Mouse (Mus musculus): Measurements from ENCODE around the gene Cks1b. TPM values are rescaled to one million over a fixed set of nuclear protein-coding genes. Genes with fewer than 3 reads are reported as not detected.
A peak's percentile ranks its signal among the peaks of the same experiment; 100 is the strongest.

Cks1b gene
- polyA plus RNA-seq, 1 experiment: not detected

DNA sequence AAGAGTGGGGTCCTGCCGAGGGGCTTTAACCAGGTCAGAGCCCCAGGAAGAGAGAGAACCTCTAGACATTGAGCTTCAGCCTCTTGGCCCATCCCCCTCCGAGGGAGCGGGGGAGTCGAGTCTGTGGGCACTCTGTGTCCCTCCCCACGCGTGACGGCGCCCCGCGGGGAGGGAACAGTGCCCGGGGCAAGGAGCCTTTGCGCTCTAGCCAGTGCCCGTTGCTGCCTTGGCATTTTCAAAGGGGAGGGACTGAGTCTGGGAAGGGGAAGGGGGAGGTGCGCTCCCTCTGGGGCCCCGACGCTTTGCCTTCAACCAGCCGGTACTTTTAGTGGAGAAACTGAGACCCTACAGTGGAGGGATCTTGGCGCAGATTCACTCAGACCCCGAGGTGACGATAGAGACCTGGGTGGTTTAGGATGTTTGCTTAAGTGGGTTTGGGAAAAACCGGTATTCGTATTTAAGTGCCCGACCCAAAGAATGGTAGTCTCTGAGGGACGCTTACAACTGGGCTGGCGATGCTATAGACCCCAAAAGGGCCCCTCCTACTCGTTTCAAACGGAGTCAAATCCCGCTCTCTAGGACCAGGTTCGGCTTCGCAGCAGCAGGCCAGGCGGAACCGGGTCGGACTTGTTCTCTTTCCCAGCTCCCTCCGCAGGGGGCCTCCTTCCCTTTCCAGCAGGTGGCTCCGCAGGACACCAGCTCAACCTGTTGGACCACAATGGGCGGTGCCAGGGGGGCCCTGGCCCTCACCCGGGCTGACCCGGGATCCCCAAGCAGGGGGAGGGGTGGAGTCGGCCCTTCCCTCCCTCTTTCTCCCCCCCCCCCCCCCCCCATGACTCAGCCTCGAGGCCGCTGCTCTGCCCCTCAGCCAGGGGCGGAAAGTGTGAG, 23.9 kb downstream of the Cks1b start, which contains the start of gene Zbtb7b:
Gene Zbtb7b, minus strand, starts transcription at position 771 of the 888 bp plus-strand sequence.
- WGBS: under 1% methylated on average over 42 of the region's 42 CpGs
- Histone ChIP-seq H3K4me3 (ENCODE audit: insufficient read depth, low read depth, low read length) (peak within 1 kb of the TSS; percentile 54), H3K27ac (ENCODE audit: insufficient read depth, low read depth, low read length) (peak within 1 kb of the TSS; percentile 83), H3K4me1 (ENCODE audit: control insufficient read depth, insufficient read depth, low read length) (peaks cover 45% of the 10 kb centered on the region)
- no peak for TF ChIP-seq CTCF (IDR thresholded peaks at IDR 0.05; ENCODE audit: insufficient read depth, low read depth, low read length)
- no peak; the same call in 1 of the 2 replicates for TF ChIP-seq POLR2A (IDR thresholded peaks at IDR 0.05; ENCODE audit: insufficient read depth, low read depth, low read length)

DNA sequence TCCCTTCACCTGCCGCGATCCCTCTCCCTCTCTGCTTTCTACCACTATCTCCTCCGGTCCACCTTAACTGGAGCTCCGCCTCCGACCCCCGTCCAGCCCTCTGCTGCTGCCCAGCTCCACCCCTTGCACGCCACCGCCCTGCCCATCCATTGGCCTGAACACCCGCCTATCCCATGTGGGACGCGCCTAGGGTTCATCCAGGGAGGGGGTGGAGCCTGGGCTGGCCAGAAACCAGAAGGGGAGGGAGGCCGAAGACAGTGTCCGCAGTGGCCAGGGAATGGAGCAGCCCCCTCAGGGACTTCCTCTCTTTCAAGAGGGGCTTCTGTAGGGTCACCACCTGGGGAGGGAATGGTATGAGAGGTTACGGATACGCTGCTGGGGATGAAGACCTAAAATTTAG, 24.6 kb downstream of the Cks1b start:
- Histone ChIP-seq H3K4me3 (ENCODE audit: insufficient read depth, low read depth, low read length) (peak overlapping the region; percentile 54), H3K27ac (ENCODE audit: insufficient read depth, low read depth, low read length) (peak overlapping the region; percentile 83), H3K4me1 (ENCODE audit: control insufficient read depth, insufficient read depth, low read length) (peaks cover 45% of the 10 kb centered on the region)
- TF ChIP-seq CTCF (IDR thresholded peaks at IDR 0.05; ENCODE audit: insufficient read depth, low read depth, low read length) (no peak), POLR2A (IDR thresholded peaks at IDR 0.05; ENCODE audit: insufficient read depth, low read depth, low read length) (peak; percentile 58)
- 2% methylated on average over 15 of the region's 15 CpGs for WGBS

DNA sequence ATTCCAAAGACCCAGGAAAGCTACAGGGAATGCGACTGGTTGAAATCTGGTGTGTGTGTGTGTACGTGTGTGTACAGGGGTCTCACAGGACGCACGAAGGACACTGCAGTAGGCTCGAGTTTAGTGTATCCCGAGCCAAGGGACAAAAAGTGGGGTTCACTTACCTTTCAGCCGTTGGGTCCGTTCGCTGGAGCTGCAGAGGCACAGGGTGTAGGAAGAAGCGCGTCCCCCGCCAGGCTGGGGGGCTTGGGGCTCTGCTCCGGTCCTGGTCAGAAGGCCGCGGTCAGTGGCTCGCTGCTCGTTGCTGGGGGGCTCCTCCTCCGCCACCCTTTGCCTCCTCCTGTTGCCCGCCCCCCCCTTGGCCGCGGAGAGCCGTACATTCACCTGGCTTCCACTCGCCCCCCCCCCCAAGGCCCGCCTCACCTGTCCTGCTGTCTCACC, 25.3 kb downstream of the Cks1b start:
- Histone ChIP-seq H3K4me3 (ENCODE audit: insufficient read depth, low read depth, low read length) (peak overlapping the region; percentile 50), H3K27ac (ENCODE audit: insufficient read depth, low read depth, low read length) (no peak overlapping the region), H3K4me1 (ENCODE audit: control insufficient read depth, insufficient read depth, low read length) (peaks cover 52% of the 10 kb centered on the region)
- TF ChIP-seq CTCF (IDR thresholded peaks at IDR 0.05; ENCODE audit: insufficient read depth, low read depth, low read length) (no peak), POLR2A (IDR thresholded peaks at IDR 0.05; ENCODE audit: insufficient read depth, low read depth, low read length) (no peak)
- under 1% methylated on average over 24 of the region's 24 CpGs for WGBS

DNA sequence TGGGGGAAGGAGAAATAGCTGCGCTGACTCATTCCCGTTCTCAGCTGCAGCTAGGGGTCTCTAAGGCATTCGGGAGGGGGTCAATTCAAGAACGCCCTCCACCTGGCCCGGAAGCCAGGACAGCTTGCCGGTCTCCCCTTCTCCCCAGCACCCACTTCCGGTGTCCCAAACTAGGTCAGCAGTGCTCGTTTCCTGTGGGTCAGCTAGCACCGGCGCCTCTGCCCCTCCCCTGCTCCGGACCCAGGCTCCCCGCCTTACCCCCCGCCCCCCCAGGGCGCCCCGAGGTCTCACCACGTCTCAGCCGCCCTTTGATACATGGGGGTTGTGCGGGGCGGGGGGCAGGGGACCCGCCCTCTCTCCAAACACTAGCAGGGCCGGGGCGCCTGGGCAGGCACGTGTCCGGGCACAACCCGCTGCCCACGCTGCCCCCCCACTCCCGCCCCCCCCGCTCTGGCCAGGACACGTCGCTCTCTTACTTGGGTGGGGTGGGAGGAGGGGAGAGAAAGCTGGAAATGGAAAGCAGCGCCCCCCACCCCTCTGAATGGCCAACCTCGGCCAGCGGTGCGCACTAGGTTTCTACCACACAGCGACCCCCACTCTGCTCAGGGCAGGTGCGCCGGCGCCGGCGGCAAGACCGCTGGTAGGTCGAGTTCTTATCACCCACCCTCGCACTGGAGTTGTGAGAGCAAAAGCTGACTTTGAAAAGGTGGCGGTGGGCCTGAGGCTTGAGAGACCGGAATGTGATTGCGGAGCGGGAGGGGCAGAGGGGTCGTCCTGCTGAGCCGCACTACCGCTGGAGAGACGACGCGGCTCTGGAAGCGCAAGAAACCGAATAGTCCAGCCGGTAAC, 26.3 kb downstream of the Cks1b start:
- Histone ChIP-seq H3K4me1 (ENCODE audit: control insufficient read depth, insufficient read depth, low read length) (peaks cover 56% of the 10 kb centered on the region), H3K27ac (ENCODE audit: insufficient read depth, low read depth, low read length) (no peak overlapping the region; the same call in 1 of the 2 replicates)
- under 1% methylated on average over 56 of the region's 56 CpGs for WGBS

DNA sequence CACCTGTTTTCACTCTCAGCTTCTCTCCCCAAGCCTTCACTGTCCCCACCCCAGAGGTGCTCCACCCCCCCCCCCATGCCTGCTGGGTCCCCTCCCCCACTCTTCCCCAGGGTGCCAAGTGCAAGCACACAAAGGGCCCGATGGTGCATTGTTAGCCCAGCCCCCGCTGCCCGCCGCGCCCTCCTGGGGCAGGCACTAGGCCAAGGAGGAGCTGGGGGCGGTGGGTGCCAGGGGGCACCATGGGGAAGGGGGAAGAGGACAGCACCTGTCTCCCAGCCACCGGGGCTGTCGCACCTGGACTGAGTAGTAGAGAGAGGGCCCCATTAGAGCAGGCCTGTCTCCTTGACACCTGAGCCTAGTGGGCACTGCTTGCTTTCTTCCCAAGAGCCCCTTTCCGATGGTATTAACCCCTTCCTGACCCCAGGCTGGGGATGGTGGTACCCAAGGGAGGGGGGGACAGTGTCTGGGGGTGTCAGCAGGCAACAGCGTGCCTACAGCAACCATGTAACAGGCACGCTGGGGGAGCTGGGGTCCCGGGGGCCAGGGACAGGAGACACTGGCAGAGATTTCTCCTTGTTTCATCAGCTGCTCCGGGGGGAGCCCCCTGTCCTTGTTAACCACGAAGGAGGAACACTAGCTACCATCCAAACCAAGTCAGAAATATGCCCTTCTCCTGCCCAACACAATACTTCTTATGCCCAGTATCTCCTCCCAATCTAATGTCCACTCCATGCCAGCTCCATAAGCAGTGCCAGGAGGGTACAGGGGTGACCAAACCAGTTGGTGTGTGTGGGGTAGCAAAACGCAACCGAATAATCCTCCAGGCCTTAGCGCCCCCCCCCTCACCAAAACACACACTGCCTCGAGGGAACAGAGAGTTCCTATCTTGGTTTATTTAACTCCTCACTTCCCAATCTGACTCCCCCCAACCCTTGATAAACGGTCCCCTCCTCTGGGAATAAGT, 27.2 kb downstream of the Cks1b start:
- H3K4me1 ChIP-seq (ENCODE audit: control insufficient read depth, insufficient read depth, low read length): peaks cover 52% of the 10 kb centered on the region
- TF ChIP-seq POLR2A (IDR thresholded peaks at IDR 0.05; ENCODE audit: insufficient read depth, low read depth, low read length): no peak
- no peak for TF ChIP-seq CTCF (IDR thresholded peaks at IDR 0.05; ENCODE audit: insufficient read depth, low read depth, low read length)
- peak overlapping the region; percentile 50 for H3K4me3 ChIP-seq (ENCODE audit: insufficient read depth, low read depth, low read length)
- WGBS: 15% methylated on average over 19 of the region's 19 CpGs
- H3K27ac ChIP-seq (ENCODE audit: insufficient read depth, low read depth, low read length): no peak overlapping the region; the same call in 1 of the 2 replicates

More for the DNA sequence above, 26.3 kb downstream of the Cks1b start:
- TF ChIP-seq CTCF (IDR thresholded peaks at IDR 0.05; ENCODE audit: insufficient read depth, low read depth, low read length) (no peak), POLR2A (IDR thresholded peaks at IDR 0.05; ENCODE audit: insufficient read depth, low read depth, low read length) (no peak)
- H3K4me3 ChIP-seq (ENCODE audit: insufficient read depth, low read depth, low read length): peak overlapping the region; percentile 50

DNA sequence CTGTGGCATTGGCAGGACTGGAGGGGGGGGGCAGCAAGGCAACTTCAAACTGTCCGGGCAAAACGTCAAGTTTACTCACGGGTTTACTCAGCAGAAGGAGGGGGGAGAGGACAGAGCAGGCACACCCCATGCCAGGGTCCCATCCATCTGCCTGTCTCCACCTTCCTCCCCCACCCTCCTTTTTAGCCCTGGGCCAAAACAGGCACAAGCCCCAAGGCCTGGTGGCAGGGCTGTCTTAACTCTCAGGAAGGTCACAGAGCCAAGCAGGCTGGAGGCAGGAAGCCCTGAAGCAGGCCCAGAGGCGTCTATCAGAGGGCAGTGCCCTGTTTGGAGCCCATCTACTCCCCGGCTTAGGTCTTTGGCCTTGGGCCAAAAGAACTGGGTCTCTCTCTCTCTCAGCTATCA, 28.1 kb downstream of the Cks1b start:
- Histone ChIP-seq H3K4me3 (ENCODE audit: insufficient read depth, low read depth, low read length) (no peak overlapping the region), H3K4me1 (ENCODE audit: control insufficient read depth, insufficient read depth, low read length) (peaks cover 50% of the 10 kb centered on the region), H3K27ac (ENCODE audit: insufficient read depth, low read depth, low read length) (no peak overlapping the region)
- 45% methylated on average over 5 of the region's 5 CpGs for WGBS
- no peak for TF ChIP-seq CTCF (IDR thresholded peaks at IDR 0.05; ENCODE audit: insufficient read depth, low read depth, low read length)
- no peak for TF ChIP-seq POLR2A (IDR thresholded peaks at IDR 0.05; ENCODE audit: insufficient read depth, low read depth, low read length)

DNA sequence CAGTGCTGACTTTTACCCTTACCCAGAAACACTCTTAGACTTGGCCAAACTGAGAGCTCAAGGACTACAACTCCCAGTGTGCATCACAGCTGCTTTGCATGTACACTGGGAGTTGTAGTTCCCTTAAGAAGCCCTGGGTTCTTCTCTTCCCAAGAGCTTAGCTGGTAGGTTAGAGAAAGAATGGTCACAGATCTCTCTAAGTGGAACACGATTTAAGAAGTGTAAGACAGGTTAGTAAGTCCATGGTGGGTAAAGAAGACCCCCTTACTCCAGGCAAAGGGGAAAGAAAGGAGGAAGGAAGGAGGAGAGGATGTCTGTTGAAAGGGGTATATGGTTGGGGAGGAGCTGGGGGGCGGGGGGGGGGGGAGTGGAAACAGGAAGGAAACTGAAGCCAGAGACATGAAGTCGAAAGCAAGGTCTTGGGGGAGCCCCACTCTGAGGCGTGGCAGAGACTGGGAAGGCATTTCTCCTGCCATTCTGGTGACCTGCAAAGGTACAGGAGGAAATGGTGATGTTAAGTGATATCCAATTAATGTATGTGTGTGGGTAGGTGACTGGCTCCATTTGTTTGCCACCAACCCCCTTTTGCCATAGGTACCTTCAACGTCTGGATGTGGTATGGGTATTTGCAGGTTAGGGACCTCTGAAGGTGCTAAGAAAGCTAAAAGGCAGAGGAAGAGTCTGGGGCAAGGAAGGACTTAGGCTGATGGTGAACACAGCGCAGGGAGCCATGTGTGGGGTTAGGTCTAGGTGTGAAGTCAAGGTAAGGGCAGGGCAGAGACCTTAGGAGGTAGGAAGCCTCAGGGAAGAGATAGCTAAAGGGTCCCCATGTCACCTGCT, 29.1 kb downstream of the Cks1b start:
- Histone ChIP-seq H3K4me1 (ENCODE audit: control insufficient read depth, insufficient read depth, low read length) (peaks cover 41% of the 10 kb centered on the region), H3K4me3 (ENCODE audit: insufficient read depth, low read depth, low read length) (no peak overlapping the region), H3K27ac (ENCODE audit: insufficient read depth, low read depth, low read length) (no peak overlapping the region)
- TF ChIP-seq POLR2A (IDR thresholded peaks at IDR 0.05; ENCODE audit: insufficient read depth, low read depth, low read length) (no peak), CTCF (IDR thresholded peaks at IDR 0.05; ENCODE audit: insufficient read depth, low read depth, low read length) (no peak)
- WGBS: 66% methylated on average over 6 of the region's 6 CpGs
